Mouse (Mus musculus) ES-E14 (cell line): Measurements from ENCODE around the gene Stk24. TPM values are rescaled to one million over a fixed set of nuclear protein-coding genes. Genes with fewer than 3 reads are reported as not detected.

Experiments used
- DNase-seq: peaks from one replicate; pipeline ENCODE4 v3.0.0-alpha.2; 2013; ENCODE audit warnings: low read depth, low spot score
- H3K27ac ChIP-seq: 2 replicates; pipeline ENCODE4 v1.5.1; 2012; ENCODE audit warnings: low read depth, mild to moderate bottlenecking, low read length, moderate library complexity, mixed read lengths; ENCODE audit not compliant: poor library complexity, insufficient read depth, severe bottlenecking
- H3K36me3 ChIP-seq: 2 replicates; pipeline ENCODE4 v1.6.1; 2012; ENCODE audit warnings: mild to moderate bottlenecking, low read length, moderate library complexity, mixed read lengths; ENCODE audit not compliant: control insufficient read depth, poor library complexity, insufficient read depth, severe bottlenecking
- H3K4me1 ChIP-seq, 2 experiments: fragments of 150-350 bp in 1 of 2; sonication (generic) in 1 of 2; 2 replicates each; pipeline ENCODE4 v1.6.1; 2012; ENCODE audit warnings: low read length in 2 of 2, mild to moderate bottlenecking in 1 of 2, mixed read lengths in 1 of 2; ENCODE audit not compliant: control insufficient read depth in 2 of 2, insufficient read depth in 2 of 2, poor library complexity in 1 of 2
- H3K4me3 ChIP-seq, 2 experiments: fragments of 150-350 bp in 1 of 2; sonication (generic) in 1 of 2; 2 replicates each; pipeline ENCODE4 v1.5.1; 2012; ENCODE audit warnings: low read length in 2 of 2, low read depth in 1 of 2, mild to moderate bottlenecking in 1 of 2, mixed read lengths in 1 of 2; ENCODE audit not compliant: insufficient read depth in 1 of 2, poor library complexity in 1 of 2, severe bottlenecking in 1 of 2
- H3K9ac ChIP-seq: 2 replicates; pipeline ENCODE4 v1.6.1; 2012; ENCODE audit warnings: low read depth, mild to moderate bottlenecking, low read length, mixed read lengths; ENCODE audit not compliant: poor library complexity, insufficient read depth, severe bottlenecking
- H3K9me3 ChIP-seq: fragments of 150-350 bp; sonication (generic); 2 replicates; pipeline ENCODE4 v1.6.1; 2012; ENCODE audit warnings: low read depth, mild to moderate bottlenecking, low read length; ENCODE audit not compliant: control insufficient read depth, insufficient read depth
- CHD2 ChIP-seq: IDR thresholded peaks from 2 replicates; pipeline ENCODE4 v1.6.1; 2014; ENCODE audit warnings: mild to moderate bottlenecking, low read depth, low read length, inconsistent platforms
- HCFC1 ChIP-seq: IDR thresholded peaks from 2 replicates; pipeline ENCODE4 v1.6.1; 2012; ENCODE audit warnings: low read length, inconsistent platforms, borderline replicate concordance; ENCODE audit not compliant: insufficient read depth
- MAFK ChIP-seq: IDR thresholded peaks from 2 replicates; pipeline ENCODE4 v1.6.1; 2014; ENCODE audit warnings: mild to moderate bottlenecking, low read depth, low read length, inconsistent platforms; ENCODE audit not compliant: insufficient read depth
- ZC3H11A ChIP-seq: IDR thresholded peaks from 2 replicates; pipeline ENCODE4 v1.6.1; 2012; ENCODE audit warnings: low read depth, mild to moderate bottlenecking, inconsistent platforms, low read length, borderline replicate concordance
- ZNF384 ChIP-seq: IDR thresholded peaks from 2 replicates; pipeline ENCODE4 v1.6.1; 2012; ENCODE audit warnings: low read depth, low read length, inconsistent platforms
- in situ Hi-C, 2 experiments: fragments of 600-800 bp; cut with MboI; formaldehyde crosslinking; loops; one replicate each; pipeline ENCODE4 v1.15.1; 2025; ENCODE audit warnings: low sequenced_read_pairs in 2 of 2, inconsistent platforms in 1 of 2; ENCODE audit not compliant: unreplicated experiment in 2 of 2
- total RNA-seq: library from RNA; depleted of rRNA; stranded (reverse); fragments of 300-350 nt; gene quantifications from 2 replicates; pipeline ENCODE4 v1.2.3, GENCODE M21; 2012

The Stk24 gene
- total RNA-seq, 1 experiment: 21.2 TPM

DNA sequence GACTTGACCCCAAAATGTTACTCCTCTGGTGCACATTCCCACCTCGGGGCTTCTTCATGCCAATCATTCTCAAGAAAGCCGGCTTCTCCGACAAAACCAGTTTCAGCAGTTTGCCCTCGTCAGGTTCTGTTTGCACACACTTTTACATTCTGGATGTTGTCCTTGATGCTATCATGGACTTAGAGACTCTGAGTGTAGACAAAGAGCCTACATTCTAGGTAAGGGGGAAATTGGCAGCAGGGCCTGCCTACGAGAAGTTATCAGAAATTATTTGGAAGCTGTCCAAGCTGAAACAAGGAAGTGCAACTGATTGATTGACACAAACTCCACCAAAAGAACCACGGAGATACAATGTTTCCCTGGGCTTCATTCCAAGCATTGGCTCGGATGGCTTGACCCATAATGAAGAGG lies 43.5 kb upstream of the Stk24 start:
- Histone ChIP-seq H3K9ac (no peak overlapping the region), H3K27ac (no peak overlapping the region), H3K4me3 (no peak overlapping the region), H3K4me1 (peaks cover 0 to 7% of the 10 kb centered on the region in 2 experiments; a peak in 2 of 4 replicates), H3K36me3 (no peaks in the 10 kb centered on the region), H3K9me3 (no peaks in the 10 kb centered on the region)
- in situ Hi-C loops: no loop called here
- TF ChIP-seq ZNF384 (no peak), CHD2 (no peak), MAFK (no peak), HCFC1 (no peak), ZC3H11A (no peak)
- DNase-seq: no peak

DNA sequence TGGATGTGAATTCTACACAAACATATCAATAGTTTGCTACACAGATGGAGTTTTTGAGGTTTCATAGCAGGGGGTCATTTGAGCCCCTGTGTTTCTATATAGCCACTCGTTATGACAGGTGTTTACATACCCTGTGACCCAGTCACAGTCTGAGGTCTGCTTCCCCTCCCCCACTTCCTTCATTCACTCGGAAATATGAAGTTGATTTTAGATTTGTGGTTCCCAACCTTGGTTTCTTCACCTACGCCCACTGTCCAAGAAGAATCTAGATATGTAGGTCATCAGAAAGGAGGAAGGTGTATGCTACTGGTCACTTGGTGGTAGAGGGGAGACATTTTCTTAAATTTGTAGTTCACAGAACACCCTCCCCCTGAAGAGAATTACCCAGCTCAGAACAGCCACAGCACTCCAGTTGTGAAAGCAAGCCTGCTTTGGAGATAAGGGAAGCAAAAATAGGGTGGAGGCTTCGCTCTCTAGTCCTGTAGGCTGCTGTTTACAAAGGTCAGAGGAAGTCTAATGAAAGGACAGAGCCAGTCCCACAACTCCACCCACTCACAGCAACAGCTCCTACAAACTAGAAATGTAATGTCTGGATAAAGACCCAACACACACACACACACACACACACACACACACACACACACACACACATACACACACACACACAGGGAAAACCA lies 43.0 kb upstream of the Stk24 start:
- in situ Hi-C loops: no loop called here
- H3K36me3 ChIP-seq: no peaks in the 10 kb centered on the region
- H3K27ac ChIP-seq: no peak overlapping the region
- peaks cover 0 to 4% of the 10 kb centered on the region in 2 experiments; a peak in 2 of 4 replicates for H3K4me1 ChIP-seq
- H3K9me3 ChIP-seq: no peaks in the 10 kb centered on the region
- H3K9ac ChIP-seq: no peak overlapping the region
- TF ChIP-seq CHD2: no peak
- no peak for TF ChIP-seq ZNF384
- TF ChIP-seq MAFK: no peak
- TF ChIP-seq ZC3H11A: no peak
- TF ChIP-seq HCFC1: no peak
- no peak overlapping the region for H3K4me3 ChIP-seq
- DNase-seq: no peak

- H3K4me3 ChIP-seq: no peak overlapping the region
- no peak overlapping the region for H3K27ac ChIP-seq
- H3K9ac ChIP-seq: no peak overlapping the region
- H3K9me3 ChIP-seq: no peaks in the 10 kb centered on the region
- DNase-seq: no peak
- no peaks in the 10 kb centered on the region for H3K36me3 ChIP-seq
- H3K4me1 ChIP-seq: peaks cover 0 to 4% of the 10 kb centered on the region in 2 experiments; a peak in 2 of 4 replicates
- TF ChIP-seq MAFK (no peak), HCFC1 (no peak), CHD2 (no peak), ZNF384 (no peak), ZC3H11A (no peak)
- in situ Hi-C loops: no loop called here
Measured at GRCm38 (mm10) chr14:121422000-121422399, 42.2 kb upstream of the Stk24 start.

- Histone ChIP-seq H3K9me3 (no peaks in the 10 kb centered on the region), H3K4me1 (no peaks in the 10 kb centered on the region), H3K27ac (no peak overlapping the region), H3K36me3 (no peaks in the 10 kb centered on the region), H3K9ac (no peak overlapping the region), H3K4me3 (no peak overlapping the region)
- TF ChIP-seq HCFC1: no peak
- no peak for TF ChIP-seq ZNF384
- TF ChIP-seq CHD2: no peak
- TF ChIP-seq ZC3H11A: no peak
- TF ChIP-seq MAFK: no peak
- in situ Hi-C loops: no loop called here
- no peak for DNase-seq
Measured at GRCm38 (mm10) chr14:121417594-121417993, 37.8 kb upstream of the Stk24 start.
